Mouse (Mus musculus): ENCODE data around the gene Rln1. TPM values are rescaled to one million over a fixed set of nuclear protein-coding genes. Genes with fewer than 3 reads are reported as not detected.

Rln1 gene
- total RNA-seq, 2 experiments from 2014 or later, result not detected

DNA sequence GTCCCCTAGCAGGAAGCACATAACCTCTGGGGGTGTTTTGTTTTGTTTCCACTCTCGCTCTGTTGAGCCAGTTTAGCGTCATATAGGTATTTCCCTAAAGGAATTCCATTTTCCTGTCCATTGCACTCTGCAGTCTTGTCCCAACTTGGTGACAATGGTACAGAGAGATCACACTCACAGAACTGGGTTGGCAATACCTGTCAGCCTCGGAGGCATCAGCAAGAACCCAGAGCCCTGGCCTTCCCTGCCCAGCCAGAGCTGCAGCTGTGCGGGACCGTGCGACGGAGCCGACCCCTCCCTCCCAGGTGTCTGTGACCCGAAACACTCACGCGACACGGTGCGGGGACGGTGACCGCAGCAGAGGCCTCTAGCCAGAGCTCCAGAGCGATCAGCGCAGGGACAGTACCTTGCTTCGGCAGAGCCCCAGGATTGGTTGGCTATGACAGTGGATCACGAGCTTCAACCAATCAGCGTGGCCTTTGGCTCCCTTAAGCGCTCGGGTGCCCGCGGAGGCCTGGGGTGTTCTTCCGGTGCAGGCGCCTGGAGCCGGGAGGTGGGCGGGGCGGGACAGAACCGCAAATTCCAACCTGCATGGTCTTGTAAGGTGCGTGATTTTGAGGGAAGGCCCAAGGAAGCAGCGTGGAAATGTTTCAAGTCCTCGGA lies 27.1 kb upstream of the Rln1 start:
- peak; percentile 82 for DNase-seq

DNA sequence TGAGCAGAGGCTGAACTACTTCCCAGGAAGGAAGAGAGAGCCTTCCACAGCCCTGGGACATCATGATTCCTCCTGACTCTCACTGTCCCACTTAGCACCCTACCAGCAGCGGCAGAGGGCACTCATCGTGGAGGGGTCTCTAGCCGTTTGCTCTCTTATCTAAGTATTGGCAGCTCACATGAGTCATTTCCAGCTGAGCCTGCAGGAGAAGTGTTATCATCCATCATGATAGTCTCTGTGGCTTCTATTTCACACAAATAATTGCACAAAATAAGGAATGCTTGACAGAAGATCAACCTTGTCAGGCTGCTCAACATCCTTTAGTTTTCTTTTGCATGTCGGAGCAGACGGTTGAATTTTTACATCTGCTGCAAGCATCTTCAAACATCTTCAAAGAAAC lies 25.8 kb upstream of the Rln1 start:
- DNase-seq, result no peak

DNA sequence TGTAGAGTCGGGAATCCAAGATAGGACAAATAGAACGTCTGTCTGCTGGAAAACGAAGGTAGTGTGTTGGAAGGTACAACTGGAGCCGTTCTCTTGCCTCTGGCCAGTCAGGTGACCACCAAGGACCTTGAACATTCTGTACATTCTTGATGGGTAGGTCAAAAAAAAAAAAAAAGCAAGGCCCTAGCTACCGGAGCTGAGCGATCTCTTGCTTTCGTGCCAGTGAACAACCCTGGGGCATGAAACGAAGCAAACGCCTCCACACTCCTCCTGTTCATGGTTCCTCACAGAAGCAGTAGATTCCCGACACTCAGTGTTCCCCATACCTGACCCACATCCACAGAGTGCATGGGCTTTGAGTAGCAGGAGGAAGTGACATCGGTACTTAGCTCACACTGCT lies 21.8 kb upstream of the Rln1 start:
- DNase-seq, result no peak

DNA sequence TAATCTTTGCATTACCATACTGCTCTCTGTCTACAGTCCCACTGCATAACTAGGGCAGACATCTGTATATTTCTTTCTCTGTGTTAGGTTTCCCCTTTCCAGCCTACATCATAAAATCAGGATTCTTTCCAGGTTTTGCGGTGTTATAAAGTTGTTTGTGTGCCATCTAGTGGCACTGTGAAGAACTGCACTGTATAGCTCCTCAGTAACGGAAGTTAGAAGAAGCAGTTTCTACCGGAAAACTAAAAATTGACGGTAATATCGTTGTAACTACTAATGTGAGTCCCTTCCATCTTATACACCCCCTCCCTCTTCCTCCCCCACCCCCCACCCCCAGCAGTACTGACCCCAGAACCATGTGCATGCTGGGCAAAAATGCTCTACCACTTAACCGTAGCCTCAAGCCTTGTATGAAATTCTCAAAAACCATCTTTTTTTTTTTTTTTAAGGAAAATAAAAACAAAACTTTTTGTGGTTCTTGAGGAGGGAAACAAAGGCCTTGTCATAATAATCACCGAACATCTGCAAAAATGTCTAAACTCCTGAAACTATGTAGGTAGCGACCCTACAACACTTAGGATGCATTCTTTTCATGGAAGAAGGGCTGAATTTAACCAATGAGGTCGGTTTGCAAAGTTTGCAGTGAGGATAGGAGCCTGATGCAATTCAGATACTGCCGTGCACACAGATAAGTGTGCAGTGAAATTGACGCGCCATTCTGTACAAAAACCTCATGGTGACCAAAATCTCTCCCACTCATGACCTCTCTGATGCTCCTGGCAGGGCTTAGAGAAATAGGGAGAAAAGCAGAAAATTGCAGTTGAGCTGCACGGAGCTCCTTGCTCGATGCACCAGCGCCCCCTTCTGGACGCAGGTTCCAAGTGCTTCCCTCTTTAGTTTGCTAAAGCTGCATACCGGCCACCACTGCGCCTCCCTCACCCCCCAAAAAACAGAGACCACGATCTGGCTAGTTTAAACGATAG lies 20.7 kb upstream of the Rln1 start:
- DNase-seq, result peak; percentile 95

DNA sequence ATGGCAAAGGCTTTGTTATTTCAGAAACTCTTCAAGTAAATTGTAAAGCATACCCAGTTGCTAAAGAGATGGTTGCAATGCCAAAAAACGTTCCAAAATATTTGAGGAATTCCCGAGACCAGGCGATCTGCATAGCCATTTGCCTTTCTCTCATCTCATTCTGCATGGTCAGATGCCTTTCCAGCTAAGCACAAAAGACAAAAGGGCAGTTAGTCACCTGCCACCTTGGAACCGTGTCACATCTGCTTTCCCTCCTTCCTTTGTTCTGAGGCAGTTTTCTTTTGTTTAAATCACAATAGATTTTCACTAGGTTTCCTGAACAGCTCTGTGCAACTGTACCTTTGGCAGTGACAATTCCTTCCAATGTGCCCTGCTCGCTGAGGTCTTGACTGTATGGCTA lies 16.5 kb upstream of the Rln1 start:
- DNase-seq, result no peak

DNA sequence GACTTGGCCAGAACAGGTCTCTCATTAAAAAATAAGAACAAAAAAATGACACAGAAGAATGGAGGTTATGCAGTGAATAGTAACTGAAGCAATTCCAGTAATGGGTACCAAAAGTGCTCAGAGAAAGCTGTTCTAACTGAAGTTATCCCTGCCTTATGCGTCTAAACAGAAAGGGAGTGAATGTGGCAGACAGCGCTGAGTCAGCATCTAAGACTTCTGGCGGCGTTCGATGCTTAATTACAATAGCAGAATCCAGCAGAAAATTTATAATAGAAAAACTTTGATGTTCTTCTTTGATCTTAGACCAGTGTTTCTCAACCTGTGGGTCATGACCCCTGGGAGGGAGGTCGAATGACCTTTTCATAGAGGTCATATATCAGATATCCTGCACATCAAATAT lies 11.2 kb upstream of the Rln1 start:
- no peak for DNase-seq

DNA sequence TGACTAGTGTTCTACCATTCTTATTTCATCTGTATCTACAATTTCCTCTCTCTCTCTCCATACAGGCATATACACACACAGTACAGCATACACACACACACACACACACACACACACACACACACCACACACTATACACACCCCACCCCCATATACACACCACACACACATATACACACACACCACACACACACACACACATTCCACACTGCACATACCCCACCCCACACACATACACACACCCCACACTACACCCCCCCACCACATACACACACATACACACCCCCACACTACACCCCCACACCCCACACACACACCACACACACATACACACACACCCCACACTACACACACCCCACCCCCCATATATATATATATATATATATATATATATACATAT lies 10.4 kb upstream of the Rln1 start:
- DNase-seq, result no peak

DNA sequence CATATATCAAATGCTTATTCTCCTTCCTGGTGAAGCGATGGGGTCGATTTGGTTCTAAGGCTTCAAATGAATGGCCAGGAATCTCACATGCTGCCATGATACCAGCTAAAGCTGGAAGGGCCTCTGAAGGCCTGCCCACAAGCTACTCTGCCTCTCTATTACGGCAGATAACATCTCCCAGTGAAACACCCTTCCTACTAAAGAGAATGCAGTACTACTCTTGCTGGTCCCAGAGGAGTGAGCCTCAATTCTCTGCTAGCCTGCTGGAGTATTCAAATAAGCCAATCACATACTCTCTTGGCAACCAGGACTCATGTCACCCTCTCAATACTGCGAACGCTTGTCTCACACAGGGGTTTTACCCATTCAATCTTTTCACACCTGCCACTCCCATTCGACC lies 7.8 kb upstream of the Rln1 start:
- no peak for DNase-seq

DNA sequence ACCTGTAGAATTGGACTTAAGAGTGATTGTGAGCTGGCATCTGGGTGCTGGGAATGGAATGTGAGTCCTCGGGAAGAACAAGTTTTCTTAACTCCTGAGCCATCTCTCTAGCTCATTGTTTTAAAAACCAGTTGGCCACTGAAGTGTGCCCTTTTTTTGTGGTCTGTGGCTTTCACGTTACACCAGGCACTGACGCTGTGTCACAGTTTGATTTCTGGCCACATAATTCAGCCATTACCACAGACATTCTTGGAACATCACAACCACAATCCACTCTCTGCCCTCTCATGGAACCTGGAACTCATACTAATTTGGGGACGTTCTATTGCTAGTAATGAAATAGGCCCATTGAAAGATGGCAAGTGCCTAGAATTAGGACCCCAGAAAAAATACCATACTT lies 6.6 kb upstream of the Rln1 start:
- DNase-seq, result no peak

DNA sequence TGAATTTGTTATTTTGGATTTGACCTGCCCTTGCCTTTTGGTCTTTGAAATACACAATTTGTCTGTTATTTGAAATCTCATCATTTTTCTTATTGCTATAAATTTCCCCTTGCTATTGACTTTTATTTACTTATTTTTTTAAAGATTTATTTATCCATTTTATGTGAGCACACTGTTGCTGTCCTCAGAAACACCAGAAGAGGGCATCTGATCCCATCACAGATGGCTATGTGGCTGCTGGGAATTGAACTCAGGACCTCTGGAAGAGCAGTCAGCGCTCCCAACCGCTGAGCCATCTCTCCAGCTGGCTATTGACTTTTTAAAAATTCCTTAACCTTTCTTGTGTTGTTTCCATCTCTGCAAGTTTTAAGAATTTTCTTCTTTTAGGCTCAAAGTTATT lies 2.2 kb upstream of the Rln1 start:
- DNase-seq, result no peak

DNA sequence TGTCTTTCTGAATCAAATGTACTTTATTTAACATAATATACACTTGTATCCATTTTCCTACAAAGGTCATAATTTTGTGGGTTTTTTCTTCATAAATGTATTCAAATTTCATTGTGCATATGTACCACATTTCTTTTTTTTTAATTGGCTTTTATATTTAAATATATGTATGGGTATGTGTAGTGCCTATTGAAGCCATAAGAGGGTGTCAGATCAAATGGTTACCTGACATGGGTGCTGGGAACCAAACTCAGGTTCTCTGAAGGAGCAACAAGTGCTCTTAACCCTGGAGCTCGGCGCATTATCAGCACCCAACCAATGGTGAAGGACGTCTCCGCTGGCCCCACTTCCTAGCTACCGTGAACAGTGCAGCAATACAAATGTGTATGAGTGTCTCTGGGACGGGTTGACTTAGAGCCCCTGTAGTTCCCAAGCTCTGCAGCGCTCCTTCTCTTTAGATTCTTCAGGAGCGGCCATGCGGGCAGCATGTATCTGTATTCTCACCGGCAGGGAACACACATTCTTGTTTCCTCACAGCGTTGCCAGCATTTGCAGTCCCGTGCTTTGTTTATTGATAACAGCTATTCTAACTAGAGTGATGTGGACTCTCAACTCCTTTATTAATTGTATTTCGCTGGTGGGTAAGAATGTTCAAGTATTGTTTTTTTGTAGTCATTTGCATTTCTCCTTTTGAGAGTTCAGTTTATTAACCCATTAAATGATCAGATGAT lies 7.5 kb downstream of the Rln1 start:
- no peak for DNase-seq

DNA sequence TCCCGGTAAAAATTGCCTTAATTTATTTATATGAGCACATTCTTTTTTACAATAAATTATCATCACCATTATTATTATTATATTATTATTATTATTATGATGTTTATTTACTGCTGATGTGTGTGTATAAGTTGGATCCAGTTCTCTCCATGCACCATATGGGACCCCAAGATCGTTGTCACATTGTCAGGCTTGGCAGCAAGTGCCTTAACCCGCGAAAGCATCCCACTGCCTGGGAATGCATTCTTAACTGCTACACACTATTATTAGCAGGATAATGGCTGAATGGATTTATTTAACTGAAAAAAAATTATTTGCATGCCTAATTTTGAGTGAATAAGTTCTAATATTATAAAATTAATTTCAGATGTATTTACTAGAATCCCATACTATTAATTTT lies 8.1 kb downstream of the Rln1 start:
- no peak for DNase-seq

DNA sequence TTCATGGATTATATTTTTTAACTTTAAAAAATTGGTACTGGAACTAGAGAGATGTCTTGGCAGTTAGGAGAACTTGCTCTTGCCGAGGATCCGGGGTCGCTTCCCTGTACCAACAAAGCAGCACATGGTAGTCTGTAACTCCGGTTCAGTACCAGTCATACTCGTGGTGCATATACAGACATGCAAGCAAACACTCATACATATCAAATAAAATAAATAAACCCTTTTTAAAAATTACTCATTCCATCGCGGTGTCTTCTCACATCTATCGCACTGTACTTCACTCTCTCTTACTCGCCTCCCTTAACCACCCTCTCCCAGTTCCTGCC lies 8.7 kb downstream of the Rln1 start:
- DNase-seq, result no peak

DNA sequence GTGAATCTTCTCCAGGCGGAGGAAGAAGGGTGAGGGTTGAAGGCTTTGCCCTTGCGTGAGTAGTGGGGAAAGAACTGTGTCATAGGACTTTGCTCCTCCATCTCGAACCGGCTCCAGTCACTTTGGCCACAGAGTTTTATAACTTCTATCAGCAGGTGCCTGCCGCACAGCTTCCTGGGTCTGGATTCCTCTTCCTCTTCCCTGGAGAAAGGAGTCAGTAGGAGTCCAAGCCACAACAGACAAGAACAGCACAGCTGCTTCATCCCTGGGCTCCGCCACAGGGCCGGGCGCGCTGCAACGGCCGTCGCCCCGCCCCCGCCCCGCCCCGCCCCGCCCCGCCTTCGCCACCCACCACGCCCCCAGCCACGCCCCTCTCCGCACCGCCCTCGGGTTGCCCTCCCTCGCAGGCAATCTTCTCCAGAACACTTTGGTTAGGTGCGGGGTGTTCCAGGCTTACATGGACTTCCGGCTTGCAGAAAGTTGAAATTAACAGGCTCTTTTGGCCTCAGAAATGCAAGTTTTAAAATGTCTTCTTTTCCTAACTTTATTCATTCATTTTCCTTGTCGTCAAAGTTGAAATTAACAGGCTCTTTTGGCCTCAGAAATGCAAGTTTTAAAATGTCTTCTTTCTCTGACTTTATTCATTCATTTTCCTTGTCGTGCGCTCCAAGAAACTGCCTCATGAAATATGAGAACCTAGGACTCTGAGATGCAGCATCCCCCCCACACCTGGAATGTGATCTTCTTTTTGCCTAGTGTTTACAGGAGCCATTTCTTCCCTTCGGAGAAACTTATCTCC lies 9.2 kb downstream of the Rln1 start, which contains the start of gene Insl6:
TSS of gene Insl6 (minus strand) at position 304 of the 799 bp plus-strand sequence.
- DNase-seq, result peak; percentile 80

DNA sequence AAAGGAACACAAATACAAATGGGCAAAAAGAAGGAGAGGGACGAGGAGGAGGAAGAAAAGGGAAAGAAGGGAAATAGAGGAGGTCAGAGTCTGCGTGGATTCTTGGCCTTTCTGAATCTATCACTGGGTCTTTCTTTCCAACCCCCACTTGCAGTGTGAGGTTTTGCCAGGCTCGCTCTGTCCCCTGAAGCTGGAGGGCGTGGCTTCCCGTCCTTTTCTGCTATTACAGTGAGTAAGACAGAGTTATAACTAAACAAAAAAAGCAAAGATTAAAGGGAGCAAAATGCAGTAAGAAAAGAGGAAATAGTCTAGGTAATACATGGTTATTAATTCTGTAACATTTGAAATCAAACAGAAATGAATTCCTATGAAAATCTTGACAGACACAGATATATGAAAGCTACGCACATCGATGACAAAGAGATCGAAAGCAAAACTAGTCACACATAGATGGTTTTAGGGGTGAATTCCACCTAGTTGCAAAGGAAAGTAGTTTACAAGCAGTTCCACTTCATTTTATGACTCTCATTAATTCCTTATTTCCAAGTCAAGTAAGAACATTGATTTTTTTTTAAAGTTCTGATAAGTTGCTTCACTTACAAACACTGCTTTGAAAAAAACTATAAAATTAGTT lies 10.9 kb downstream of the Rln1 start:
- DNase-seq, result no peak

DNA sequence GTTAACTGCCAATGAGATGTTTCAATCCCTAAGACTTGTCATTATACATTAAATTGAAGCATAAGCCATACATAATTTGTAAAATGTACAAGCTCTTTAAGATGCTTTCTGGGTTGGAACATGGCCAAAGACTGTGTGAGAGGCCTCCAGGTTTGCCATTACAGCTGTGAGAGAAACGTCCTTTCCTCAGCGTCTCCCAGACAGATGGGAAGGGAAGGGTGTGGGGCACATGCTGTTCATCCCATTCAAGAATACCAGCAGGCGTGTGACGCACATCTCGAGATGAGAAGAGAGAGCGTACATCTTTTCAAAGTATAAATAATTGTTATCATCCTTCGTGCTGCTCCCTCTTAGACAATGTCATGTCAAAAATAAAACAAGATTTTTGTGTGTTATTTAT lies 21.8 kb downstream of the Rln1 start:
- DNase-seq, result no peak

DNA sequence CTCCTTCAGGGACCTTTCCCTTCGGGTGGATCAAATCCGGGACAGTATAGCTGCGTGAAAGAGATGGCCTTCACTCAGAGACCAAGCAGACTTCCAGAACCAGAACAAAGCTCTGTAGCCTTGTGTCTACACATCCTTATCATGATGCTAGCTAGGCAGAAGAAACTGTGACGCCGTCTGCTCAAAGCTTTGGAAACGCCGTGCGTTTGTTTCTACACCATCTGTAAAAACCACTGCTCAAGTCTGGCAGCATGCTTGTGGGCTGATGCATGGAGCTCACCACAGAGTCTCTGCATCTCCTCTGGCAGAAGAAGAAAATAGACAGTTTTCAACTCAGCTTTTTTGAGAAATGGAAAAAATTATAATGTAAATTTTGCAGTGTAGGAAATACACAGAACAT lies 22.7 kb downstream of the Rln1 start:
- no peak for DNase-seq

DNA sequence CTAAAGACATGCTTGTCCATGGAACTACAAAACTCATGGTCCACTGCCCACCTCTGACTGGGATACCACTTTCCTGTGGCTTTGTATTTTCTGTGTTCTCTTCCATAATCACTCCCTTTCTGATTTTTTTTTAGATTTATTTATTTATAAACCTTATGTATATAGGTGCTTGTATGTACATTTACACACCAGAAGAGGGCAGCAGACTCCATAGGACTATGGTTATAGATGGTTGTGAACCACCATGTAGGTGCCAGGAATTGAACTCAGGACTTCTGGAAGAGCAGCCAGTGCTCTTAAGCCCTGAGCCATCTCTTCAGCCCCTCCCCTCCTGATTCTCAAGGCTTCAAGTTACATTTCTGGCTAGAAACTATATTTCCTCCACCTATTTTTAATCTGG lies 25.6 kb downstream of the Rln1 start:
- DNase-seq, result no peak

DNA sequence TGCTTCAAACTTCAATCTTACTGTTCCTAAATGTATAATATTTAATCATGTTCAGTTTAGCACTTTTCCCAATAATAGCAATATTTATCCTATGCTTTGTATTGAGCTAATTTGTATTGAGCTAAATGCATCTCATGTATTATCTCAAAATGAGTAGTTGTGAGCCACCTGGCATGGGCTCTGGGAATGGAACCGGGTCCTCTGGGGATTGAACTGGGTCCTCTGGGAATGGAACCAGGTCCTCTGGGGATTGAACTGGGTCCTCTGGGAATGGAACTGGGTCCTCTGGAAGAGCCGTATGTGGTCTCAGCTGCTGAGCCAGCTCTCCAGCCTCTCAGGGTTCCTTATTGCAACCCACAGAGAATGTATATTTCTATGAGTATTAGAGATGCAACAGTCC lies 32.4 kb downstream of the Rln1 start:
- no peak for DNase-seq

DNA sequence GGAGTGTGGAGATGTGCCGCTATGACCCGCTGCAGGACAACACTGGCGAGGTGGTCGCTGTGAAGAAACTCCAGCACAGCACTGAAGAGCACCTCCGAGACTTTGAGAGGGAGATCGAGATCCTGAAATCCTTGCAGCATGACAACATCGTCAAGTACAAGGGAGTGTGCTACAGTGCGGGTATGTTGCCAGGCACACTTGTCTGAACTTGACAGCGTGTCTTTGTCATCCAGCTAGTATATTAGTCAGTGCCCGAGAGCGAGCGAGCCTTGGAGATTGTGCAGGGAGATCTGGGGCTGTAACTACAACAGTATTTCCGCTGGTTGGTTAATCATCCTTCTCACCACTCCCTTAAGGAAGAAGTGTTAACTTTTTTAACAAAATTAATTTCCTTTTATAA lies 33.6 kb downstream of the Rln1 start:
- DNase-seq, result no peak

DNA sequence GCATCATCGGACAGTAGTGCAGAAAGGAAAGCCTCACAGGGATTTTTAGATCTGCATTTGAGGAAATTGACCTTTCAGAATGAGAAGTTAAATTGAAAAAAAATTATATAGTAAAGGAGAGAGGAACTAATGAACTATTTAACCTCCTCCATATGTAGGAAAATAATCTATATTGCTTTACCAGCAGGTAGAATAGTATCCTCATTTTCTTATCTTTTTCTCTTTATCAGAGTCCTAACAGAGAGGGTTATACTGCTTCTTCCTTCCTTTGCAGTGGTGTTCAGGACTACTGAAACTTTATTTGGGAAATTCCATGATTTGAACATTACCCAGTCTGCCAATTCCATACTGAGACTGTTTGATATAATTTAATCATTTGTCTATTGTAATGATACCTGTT lies 37.1 kb downstream of the Rln1 start:
- DNase-seq, result no peak

DNA sequence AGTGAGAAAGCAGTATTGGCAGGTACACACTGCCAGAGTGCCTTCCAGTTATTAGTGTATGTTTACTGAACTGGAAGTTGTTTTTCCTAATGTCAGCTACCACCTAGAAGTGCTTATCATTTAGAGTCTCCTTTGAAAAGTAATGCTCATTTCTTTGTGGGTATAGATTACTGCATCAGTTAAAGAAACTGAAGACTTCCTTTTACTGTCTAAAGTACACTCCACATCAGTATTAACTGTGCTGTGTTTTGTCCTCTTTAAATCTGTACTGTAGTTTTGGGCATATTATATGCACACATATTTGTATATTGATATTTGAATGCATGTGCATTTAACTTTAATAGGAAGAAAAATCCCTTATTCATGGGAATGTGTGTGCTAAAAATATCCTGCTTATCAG lies 38.3 kb downstream of the Rln1 start:
- no peak for DNase-seq

Measured in gastrocnemius, postnatal 10 days (tissue).